Mouse (Mus musculus): ENCODE data around the gene Rps27l.

DNA sequence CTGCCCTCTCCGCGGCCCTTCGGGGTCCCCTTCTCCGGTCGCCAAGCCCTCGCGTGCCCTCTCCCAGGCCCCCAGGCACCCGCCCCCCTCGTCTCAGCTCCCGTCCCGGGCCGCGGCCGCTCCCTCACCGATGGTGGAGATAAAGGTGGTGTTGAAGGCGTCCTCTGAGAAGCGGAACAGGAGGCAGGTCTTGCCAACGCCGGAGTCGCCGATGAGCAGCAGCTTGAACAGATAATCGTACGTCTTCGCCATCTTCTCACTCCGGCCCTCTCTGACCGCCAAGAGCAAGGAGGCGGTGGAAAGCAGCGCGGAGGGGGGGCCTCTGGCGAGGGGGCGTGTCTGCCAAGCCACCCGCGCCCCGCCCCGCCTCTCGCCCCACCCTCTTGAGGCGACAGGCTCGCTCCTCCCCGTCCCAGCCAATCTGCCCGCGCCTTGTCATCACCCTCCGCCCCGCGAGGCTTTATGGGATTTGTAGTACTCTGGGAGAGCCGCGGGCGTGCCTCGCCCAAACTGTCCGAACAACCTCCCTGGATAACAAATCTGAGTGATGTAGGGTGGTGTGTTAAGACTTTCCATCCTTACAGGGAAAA, 26.4 kb upstream of the Rps27l start, which contains the start of gene Rab8b:
- TF ChIP-seq CTCF (IDR thresholded peaks at IDR 0.05; ENCODE audit: control insufficient read depth, insufficient read depth, insufficient read length) = no peak
- TF ChIP-seq USF1 (IDR thresholded peaks at IDR 0.05; ENCODE audit: low read depth) = no peak
- TF ChIP-seq MYOG (IDR thresholded peaks at IDR 0.05; ENCODE audit: control insufficient read depth, extremely low read depth, insufficient read length) = no peak
